Mouse (Mus musculus): ENCODE measurements at regions not wholly inside any gene's neighbourhood (a gene's known extent, or its start where the extent isn't known, plus 50 kb on each side); places are given as distances from the start of the nearest gene placed in this dataset.
"Not testable (repeated sequence)": the region's sequence is repeated elsewhere in the genome, so short reads cannot be mapped to it uniquely, and the experiment has no call there.

DNA sequence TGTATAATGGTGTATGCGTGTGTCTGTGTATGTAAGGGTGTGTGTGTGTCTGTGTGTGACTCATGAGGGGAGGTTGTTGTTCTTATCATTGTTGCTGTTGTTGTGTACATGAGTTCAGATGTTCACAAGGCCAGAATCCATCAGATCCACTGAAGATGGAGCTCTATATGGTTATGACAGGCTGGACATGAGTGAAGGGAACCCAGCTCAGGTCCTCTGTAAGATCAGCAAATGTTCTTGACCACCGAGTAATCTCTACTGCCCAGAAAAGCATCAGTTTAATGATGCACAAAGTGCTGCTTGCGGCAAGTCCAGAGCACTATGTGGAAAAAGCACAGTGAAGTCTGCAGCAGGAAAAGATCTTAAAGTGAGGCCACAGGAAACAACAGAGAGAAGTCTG, 77.5 kb downstream of the Gm15319 start:
- H3K27me3 ChIP-seq (ENCODE audit: control insufficient read depth, insufficient read depth, low read length); ATAC-seq (ENCODE audit: low FRiP score, low TSS enrichment): not testable (repeated sequence)

GRCm38 (mm10) chr8:20284856-20285255, 78.2 kb downstream of the Gm15319 start:
- H3K9me3 ChIP-seq (ENCODE audit: control insufficient read depth, low read length); ATAC-seq (ENCODE audit: low FRiP score, low TSS enrichment): not testable (repeated sequence)

More for the DNA sequence above, 77.5 kb downstream of the Gm15319 start:
- DNase-seq; H3K9me3 ChIP-seq (ENCODE audit: control insufficient read depth, low read length); H3K4me2 ChIP-seq (ENCODE audit: low read length); H3K4me1 ChIP-seq (ENCODE audit: control insufficient read depth, insufficient read depth, low read length); H3K27ac ChIP-seq (replicated peaks; ENCODE audit: low read depth, low read length); H3K36me3 ChIP-seq (ENCODE audit: control insufficient read depth, insufficient read depth, low read length); H3K9ac ChIP-seq (replicated peaks; ENCODE audit: low read length); H3K4me3 ChIP-seq (replicated peaks; ENCODE audit: low read depth, low read length): not testable (repeated sequence)
- 91% methylated on average over 2 of the region's 3 CpGs for WGBS

DNA sequence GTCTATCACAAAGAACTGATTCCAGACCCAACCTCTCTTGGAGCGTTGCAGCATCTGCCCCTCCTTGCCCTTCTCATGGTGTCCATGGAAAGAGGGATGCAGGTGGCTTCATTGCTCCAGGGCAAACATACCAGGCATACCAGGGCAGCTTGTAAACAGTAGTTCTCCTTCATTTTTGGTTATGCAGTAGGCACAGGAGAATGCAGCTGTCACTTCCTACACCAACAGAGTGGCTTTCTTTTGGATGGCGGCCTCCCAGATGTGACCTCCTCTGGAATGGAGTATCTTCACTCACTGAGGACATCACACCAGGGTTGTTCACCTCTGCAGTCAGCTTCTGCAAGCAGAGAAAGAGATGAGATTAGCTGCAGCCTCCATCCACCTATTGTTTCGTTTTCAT, 79.9 kb downstream of the Gm15319 start:
- not testable (repeated sequence) for H3K4me1 ChIP-seq (ENCODE audit: control insufficient read depth, insufficient read depth, low read length); DNase-seq; H3K36me3 ChIP-seq (ENCODE audit: control insufficient read depth, insufficient read depth, low read length); H3K27me3 ChIP-seq (ENCODE audit: control insufficient read depth, insufficient read depth, low read length); ATAC-seq (ENCODE audit: low FRiP score, low TSS enrichment); H3K9me3 ChIP-seq (ENCODE audit: control insufficient read depth, low read length); H3K4me2 ChIP-seq (ENCODE audit: low read length); H3K27ac ChIP-seq (replicated peaks; ENCODE audit: low read depth, low read length); H3K9ac ChIP-seq (replicated peaks; ENCODE audit: low read length); H3K4me3 ChIP-seq (replicated peaks; ENCODE audit: low read depth, low read length)
- 100% methylated on average over 1 of the region's 3 CpGs for WGBS

More at GRCm38 (mm10) chr8:20284856-20285255, 78.2 kb downstream of the Gm15319 start:
- not testable (repeated sequence) for H3K4me2 ChIP-seq (ENCODE audit: low read length); H3K4me1 ChIP-seq (ENCODE audit: control insufficient read depth, insufficient read depth, low read length); H3K9ac ChIP-seq (replicated peaks; ENCODE audit: low read length); DNase-seq; H3K4me3 ChIP-seq (replicated peaks; ENCODE audit: low read depth, low read length); H3K36me3 ChIP-seq (ENCODE audit: control insufficient read depth, insufficient read depth, low read length); H3K27ac ChIP-seq (replicated peaks; ENCODE audit: low read depth, low read length); H3K27me3 ChIP-seq (ENCODE audit: control insufficient read depth, insufficient read depth, low read length)
- 85% methylated on average over 3 of the region's 6 CpGs for WGBS

GRCm38 (mm10) chr8:20281201-20281887, 81.7 kb downstream of the Gm15319 start:
- not testable (repeated sequence) for H3K4me2 ChIP-seq (ENCODE audit: low read length); ATAC-seq (ENCODE audit: low FRiP score, low TSS enrichment); H3K9me3 ChIP-seq (ENCODE audit: control insufficient read depth, low read length); DNase-seq; H3K36me3 ChIP-seq (ENCODE audit: control insufficient read depth, insufficient read depth, low read length); H3K27me3 ChIP-seq (ENCODE audit: control insufficient read depth, insufficient read depth, low read length); H3K27ac ChIP-seq (replicated peaks; ENCODE audit: low read depth, low read length); H3K9ac ChIP-seq (replicated peaks; ENCODE audit: low read length); H3K4me1 ChIP-seq (ENCODE audit: control insufficient read depth, insufficient read depth, low read length); H3K4me3 ChIP-seq (replicated peaks; ENCODE audit: low read depth, low read length)
- 98% methylated on average over 14 of the region's 14 CpGs for WGBS

- not testable (repeated sequence) for H3K9ac ChIP-seq (replicated peaks; ENCODE audit: low read length); H3K27me3 ChIP-seq (ENCODE audit: control insufficient read depth, insufficient read depth, low read length); H3K4me2 ChIP-seq (ENCODE audit: low read length); H3K4me1 ChIP-seq (ENCODE audit: control insufficient read depth, insufficient read depth, low read length); DNase-seq; ATAC-seq (ENCODE audit: low FRiP score, low TSS enrichment); H3K9me3 ChIP-seq (ENCODE audit: control insufficient read depth, low read length); H3K4me3 ChIP-seq (replicated peaks; ENCODE audit: low read depth, low read length); H3K36me3 ChIP-seq (ENCODE audit: control insufficient read depth, insufficient read depth, low read length); H3K27ac ChIP-seq (replicated peaks; ENCODE audit: low read depth, low read length)
- WGBS: 83% methylated on average over 1 of the region's 1 CpGs
These were observed 85.3 kb downstream of the Gm15319 start for GRCm38 (mm10) chr8:20277701-20278100.

DNA sequence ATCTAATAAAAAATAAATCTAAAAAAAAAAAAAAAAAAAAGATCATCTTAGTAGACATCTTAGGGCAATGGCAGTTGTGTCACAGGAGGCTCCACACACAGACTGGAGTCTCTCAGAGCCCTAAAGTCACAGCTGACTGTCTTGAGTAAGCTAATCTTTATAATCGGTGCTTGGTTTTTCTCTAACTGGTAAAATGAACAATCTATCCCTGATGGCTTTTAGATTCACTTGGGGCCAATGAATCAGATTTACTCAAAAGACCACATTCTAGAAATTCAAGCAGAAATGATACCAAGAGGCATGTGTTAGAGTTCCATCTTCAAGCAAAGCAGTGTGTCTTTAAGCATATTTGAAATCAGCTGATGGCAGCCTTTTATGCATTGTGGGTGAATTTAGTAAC, 86.3 kb downstream of the Gm15319 start:
- H3K27ac ChIP-seq (replicated peaks; ENCODE audit: low read depth, low read length); H3K36me3 ChIP-seq (ENCODE audit: control insufficient read depth, insufficient read depth, low read length); H3K9me3 ChIP-seq (ENCODE audit: control insufficient read depth, low read length); H3K27me3 ChIP-seq (ENCODE audit: control insufficient read depth, insufficient read depth, low read length); H3K4me2 ChIP-seq (ENCODE audit: low read length); ATAC-seq (ENCODE audit: low FRiP score, low TSS enrichment); DNase-seq; H3K9ac ChIP-seq (replicated peaks; ENCODE audit: low read length); H3K4me3 ChIP-seq (replicated peaks; ENCODE audit: low read depth, low read length); H3K4me1 ChIP-seq (ENCODE audit: control insufficient read depth, insufficient read depth, low read length): not testable (repeated sequence)
- 77% methylated on average over 1 of the region's 1 CpGs for WGBS

DNA sequence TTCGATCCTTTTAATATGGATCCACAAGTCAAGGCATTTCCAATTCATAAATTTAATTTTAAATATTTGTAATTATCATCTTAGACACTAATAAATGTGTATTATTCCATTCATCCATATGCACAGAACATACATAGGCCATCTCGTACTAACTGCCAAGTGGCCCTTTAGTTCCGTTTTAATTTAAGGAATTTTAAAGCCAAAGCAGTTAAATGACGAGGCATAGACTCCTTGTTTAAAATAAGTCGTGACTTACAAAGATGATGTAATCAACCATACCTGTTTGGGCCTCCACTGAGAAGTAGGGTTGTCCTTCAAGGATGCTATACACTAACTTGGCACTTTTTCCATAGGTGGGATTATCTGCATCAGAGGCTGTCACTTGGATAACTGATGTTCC, 89.2 kb downstream of the Gm15319 start:
- WGBS: 84% methylated on average over 4 of the region's 5 CpGs
- ATAC-seq (ENCODE audit: low FRiP score, low TSS enrichment); DNase-seq: not testable (repeated sequence)

DNA sequence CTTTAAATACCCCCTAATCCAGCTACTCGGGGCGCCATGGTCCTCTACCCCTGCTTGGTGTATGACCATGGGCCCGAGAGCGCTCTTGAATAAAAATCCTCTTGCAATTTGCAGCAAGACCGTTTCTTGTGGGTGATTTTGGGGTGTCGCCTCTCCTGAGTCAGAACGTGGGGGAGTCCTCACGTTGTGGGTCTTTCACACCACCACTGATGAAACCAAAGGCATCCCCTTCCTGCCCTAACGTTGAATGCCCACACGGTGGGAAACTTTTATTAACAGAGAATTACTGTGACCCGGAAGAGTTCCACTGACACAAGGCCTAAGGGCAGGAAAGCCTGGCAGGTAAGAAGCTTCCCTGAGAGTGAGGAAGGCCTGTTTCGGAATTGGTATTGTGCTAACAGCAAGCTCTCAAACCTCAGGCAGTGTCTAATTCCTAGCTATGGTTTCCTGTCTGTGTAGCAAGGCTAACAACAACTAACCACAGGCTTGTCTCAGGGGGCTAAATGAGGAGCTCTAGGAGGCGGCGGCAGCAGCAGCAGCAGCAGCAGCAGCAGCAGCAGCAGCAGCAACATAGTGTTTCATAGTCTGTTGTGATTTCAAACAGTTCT, 95.4 kb downstream of the Gm15319 start:
- ATAC-seq (ENCODE audit: low FRiP score, low TSS enrichment); H3K9ac ChIP-seq (replicated peaks; ENCODE audit: low read length); H3K4me1 ChIP-seq (ENCODE audit: control insufficient read depth, insufficient read depth, low read length); H3K27me3 ChIP-seq (ENCODE audit: control insufficient read depth, insufficient read depth, low read length); H3K36me3 ChIP-seq (ENCODE audit: control insufficient read depth, insufficient read depth, low read length); H3K4me3 ChIP-seq (replicated peaks; ENCODE audit: low read depth, low read length); H3K4me2 ChIP-seq (ENCODE audit: low read length); DNase-seq; H3K27ac ChIP-seq (replicated peaks; ENCODE audit: low read depth, low read length); H3K9me3 ChIP-seq (ENCODE audit: control insufficient read depth, low read length): not testable (repeated sequence)
- WGBS: 91% methylated on average over 12 of the region's 14 CpGs

More for the DNA sequence above, 89.2 kb downstream of the Gm15319 start:
- not testable (repeated sequence) for H3K36me3 ChIP-seq (ENCODE audit: control insufficient read depth, insufficient read depth, low read length); H3K4me3 ChIP-seq (replicated peaks; ENCODE audit: low read depth, low read length); H3K27me3 ChIP-seq (ENCODE audit: control insufficient read depth, insufficient read depth, low read length); H3K27ac ChIP-seq (replicated peaks; ENCODE audit: low read depth, low read length); H3K4me1 ChIP-seq (ENCODE audit: control insufficient read depth, insufficient read depth, low read length); H3K9ac ChIP-seq (replicated peaks; ENCODE audit: low read length); H3K9me3 ChIP-seq (ENCODE audit: control insufficient read depth, low read length); H3K4me2 ChIP-seq (ENCODE audit: low read length)

GRCm38 (mm10) chr8:20266776-20267175, 96.2 kb downstream of the Gm15319 start:
- not testable (repeated sequence) for H3K4me3 ChIP-seq (replicated peaks; ENCODE audit: low read depth, low read length); H3K9me3 ChIP-seq (ENCODE audit: control insufficient read depth, low read length); H3K9ac ChIP-seq (replicated peaks; ENCODE audit: low read length); H3K27ac ChIP-seq (replicated peaks; ENCODE audit: low read depth, low read length); DNase-seq; H3K4me2 ChIP-seq (ENCODE audit: low read length); ATAC-seq (ENCODE audit: low FRiP score, low TSS enrichment); H3K27me3 ChIP-seq (ENCODE audit: control insufficient read depth, insufficient read depth, low read length); H3K4me1 ChIP-seq (ENCODE audit: control insufficient read depth, insufficient read depth, low read length); H3K36me3 ChIP-seq (ENCODE audit: control insufficient read depth, insufficient read depth, low read length)
- WGBS: 87% methylated on average over 3 of the region's 3 CpGs
